Mouse (Mus musculus) CH12F3 (cell line): Measurements from ENCODE around the gene Gm43191.
"Not testable (repeated sequence)": the region's sequence is repeated elsewhere in the genome, so short reads cannot be mapped to it uniquely, and the experiment has no call there.

Source experiments
- in situ Hi-C: fragments of 300-500 bp; cut with MboI; formaldehyde crosslinking; loops from 2 replicates; pipeline ENCODE4 v1.14.3; 2020; ENCODE audit warnings: low sequenced_read_pairs

Gm43191 gene

GRCm38 (mm10) chr3:116661870-116662414, 19.1 kb downstream of the Gm43191 start:
- in situ Hi-C loops = no loop called here

GRCm38 (mm10) chr3:116661288-116661869, 19.7 kb downstream of the Gm43191 start:
- in situ Hi-C loops = no loop called here

- in situ Hi-C loops = no loop called here
Observed at GRCm38 (mm10) chr3:116659856-116660430, 21.1 kb downstream of the Gm43191 start.

- in situ Hi-C loops = no loop called here
Observed at GRCm38 (mm10) chr3:116658928-116659565, 22.0 kb downstream of the Gm43191 start.

GRCm38 (mm10) chr3:116656184-116656965, 24.7 kb downstream of the Gm43191 start:
- in situ Hi-C loops = no loop called here

GRCm38 (mm10) chr3:116654051-116654450, 27.0 kb downstream of the Gm43191 start:
- in situ Hi-C loops = not testable (repeated sequence)

- in situ Hi-C loops = no loop called here
Observed at GRCm38 (mm10) chr3:116653278-116653945, 27.6 kb downstream of the Gm43191 start.

- in situ Hi-C loops = no loop called here
Observed at GRCm38 (mm10) chr3:116652033-116652446, 29.0 kb downstream of the Gm43191 start.

GRCm38 (mm10) chr3:116650698-116651097, 30.4 kb downstream of the Gm43191 start:
- in situ Hi-C loops = no loop called here

GRCm38 (mm10) chr3:116648805-116649204, 32.3 kb downstream of the Gm43191 start:
- in situ Hi-C loops = no loop called here

- in situ Hi-C loops = no loop called here
Observed at GRCm38 (mm10) chr3:116646387-116646786, 34.7 kb downstream of the Gm43191 start.

- in situ Hi-C loops = no loop called here
Observed at GRCm38 (mm10) chr3:116642373-116642772, 38.7 kb downstream of the Gm43191 start.

GRCm38 (mm10) chr3:116641811-116642371, 39.2 kb downstream of the Gm43191 start:
- in situ Hi-C loops = no loop called here

- in situ Hi-C loops = no loop called here
Observed at GRCm38 (mm10) chr3:116640024-116640423, 41.0 kb downstream of the Gm43191 start.

- in situ Hi-C loops = no loop called here
Observed at GRCm38 (mm10) chr3:116638572-116638971, 42.5 kb downstream of the Gm43191 start.

GRCm38 (mm10) chr3:116637693-116638476, 43.2 kb downstream of the Gm43191 start:
- in situ Hi-C loops = no loop called here

GRCm38 (mm10) chr3:116635799-116636198, 45.3 kb downstream of the Gm43191 start:
- in situ Hi-C loops = no loop called here

- in situ Hi-C loops = no loop called here
Observed at GRCm38 (mm10) chr3:116634853-116635252, 46.2 kb downstream of the Gm43191 start.

- in situ Hi-C loops = no loop called here
Observed at GRCm38 (mm10) chr3:116634091-116634490, 47.0 kb downstream of the Gm43191 start.

GRCm38 (mm10) chr3:116632971-116633370, 48.1 kb downstream of the Gm43191 start:
- in situ Hi-C loops = no loop called here
